Mouse (Mus musculus) embryonic fibroblast, embryonic 13.5 days (primary cell): ENCODE measurements around the gene Gm26661. TPM values are rescaled to one million over a fixed set of nuclear protein-coding genes. Genes with fewer than 3 reads are reported as not detected.

Experiments used
- H3K27ac ChIP-seq: 2 replicates; pipeline ENCODE4 v1.5.1; 2012; ENCODE audit warnings: low read length, control low read depth, inconsistent platforms; ENCODE audit not compliant: insufficient read depth
- H3K4me1 ChIP-seq: 2 replicates; pipeline ENCODE4 v1.6.1; 2011; ENCODE audit warnings: low read length; ENCODE audit not compliant: control insufficient read depth, insufficient read depth
- H3K4me3 ChIP-seq: 2 replicates; pipeline ENCODE4 v1.5.1; 2011; ENCODE audit warnings: mild to moderate bottlenecking, control low read depth, low read length; ENCODE audit not compliant: insufficient read depth
- CTCF ChIP-seq: IDR thresholded peaks from 2 replicates; pipeline ENCODE4 v1.5.1; 2011; ENCODE audit warnings: mild to moderate bottlenecking, control low read depth, low read length, moderate library complexity, borderline replicate concordance; ENCODE audit not compliant: insufficient read depth
- POLR2A ChIP-seq: IDR thresholded peaks from 2 replicates; pipeline ENCODE4 v1.6.1; 2011; ENCODE audit warnings: low read depth, mild to moderate bottlenecking, control low read depth, low read length, moderate library complexity
- polyA plus RNA-seq: library from polyadenylated mRNA; stranded (reverse); fragments of >200 nt; gene quantifications from 2 replicates; pipeline ENCODE4 v1.2.4, GENCODE M21; 2011; ENCODE audit warnings: low read depth; ENCODE audit not compliant: missing spikeins, insufficient read length

The Gm26661 gene
- polyA plus RNA-seq, 1 experiment = not detected

DNA sequence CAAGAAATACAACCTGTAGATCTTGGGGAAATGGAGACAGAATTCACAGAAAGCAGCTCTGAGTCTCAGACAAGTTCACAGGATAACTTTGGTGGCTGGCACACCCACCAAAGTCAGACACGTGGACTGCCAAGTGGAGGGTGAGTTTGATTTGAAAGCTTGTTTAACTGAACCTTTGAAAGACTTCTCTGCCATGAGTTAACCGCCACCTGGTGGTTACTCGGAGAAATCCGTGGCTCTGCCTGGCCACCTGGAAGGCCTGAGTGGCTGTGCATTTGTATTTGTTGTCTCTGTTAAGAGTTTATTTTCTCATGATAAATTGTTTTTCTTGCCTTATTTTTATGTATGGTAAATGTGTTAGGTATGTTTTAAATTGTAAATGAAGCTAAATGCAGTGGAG, 10.4 kb downstream of the Gm26661 start:
- no peaks in the 10 kb centered on the region for H3K4me1 ChIP-seq
- H3K27ac ChIP-seq = no peak overlapping the region
- no peak for TF ChIP-seq CTCF
- no peak for TF ChIP-seq POLR2A
- no peak overlapping the region for H3K4me3 ChIP-seq

DNA sequence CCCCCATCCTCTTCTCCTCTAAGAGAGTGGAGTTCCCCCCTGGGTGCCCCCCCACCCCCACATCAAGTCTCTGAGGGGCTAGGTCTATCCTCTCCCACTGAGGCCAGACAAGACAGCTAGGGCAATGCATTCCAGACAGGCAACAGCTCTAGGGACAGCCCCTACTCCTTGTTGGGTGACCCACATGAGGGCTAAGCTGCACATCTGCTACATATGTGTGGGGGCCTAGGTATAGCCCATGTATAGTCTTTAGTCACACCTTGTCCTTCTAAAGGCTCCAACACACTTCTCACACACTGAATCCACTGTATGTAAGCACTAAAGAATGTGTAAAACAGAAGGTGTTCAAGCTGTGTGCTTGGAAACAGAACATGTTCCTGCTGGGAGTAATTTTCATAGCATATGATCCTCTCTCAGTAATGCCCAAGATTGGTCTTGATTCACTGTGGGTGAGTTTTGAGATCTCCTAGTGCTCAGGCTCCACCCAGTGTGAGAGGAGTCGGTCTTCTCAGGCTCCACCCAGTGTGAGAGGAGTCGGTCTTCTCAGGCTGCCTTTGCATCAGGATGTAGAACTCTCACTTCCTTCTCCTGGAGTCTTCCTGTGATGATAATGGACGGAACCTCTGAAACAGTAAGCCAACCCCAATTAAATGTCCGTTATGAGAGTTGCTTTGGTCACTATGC, 12.6 kb downstream of the Gm26661 start:
- TF ChIP-seq CTCF (no peak), POLR2A (no peak)
- H3K4me1 ChIP-seq = 0 out of 2 replicates have a peak, but pooled peaks cover 2% of the 10 kb centered on the region
- H3K4me3 ChIP-seq = no peak overlapping the region
- H3K27ac ChIP-seq = no peak overlapping the region

DNA sequence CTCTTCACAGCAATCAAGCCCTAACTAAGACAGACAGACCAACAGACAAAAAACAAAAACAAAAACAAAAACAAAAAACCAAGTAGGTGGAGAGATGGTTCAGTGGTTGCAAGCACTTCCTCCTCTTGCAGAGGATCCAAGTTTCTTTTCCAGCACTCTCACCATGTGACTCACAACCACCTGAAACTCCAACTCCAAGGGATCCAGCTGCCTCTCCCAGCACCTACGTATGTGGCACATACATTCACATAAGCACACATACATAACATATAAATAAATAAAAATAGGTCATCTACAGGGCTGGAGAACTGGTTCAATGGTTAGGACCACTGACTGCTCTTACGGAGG, 13.1 kb downstream of the Gm26661 start:
- H3K4me1 ChIP-seq = peaks cover 4% of the 10 kb centered on the region; the same call in 1 of the 2 replicates
- H3K4me3 ChIP-seq = no peak overlapping the region
- H3K27ac ChIP-seq = no peak overlapping the region
- no peak for TF ChIP-seq POLR2A
- no peak for TF ChIP-seq CTCF

DNA sequence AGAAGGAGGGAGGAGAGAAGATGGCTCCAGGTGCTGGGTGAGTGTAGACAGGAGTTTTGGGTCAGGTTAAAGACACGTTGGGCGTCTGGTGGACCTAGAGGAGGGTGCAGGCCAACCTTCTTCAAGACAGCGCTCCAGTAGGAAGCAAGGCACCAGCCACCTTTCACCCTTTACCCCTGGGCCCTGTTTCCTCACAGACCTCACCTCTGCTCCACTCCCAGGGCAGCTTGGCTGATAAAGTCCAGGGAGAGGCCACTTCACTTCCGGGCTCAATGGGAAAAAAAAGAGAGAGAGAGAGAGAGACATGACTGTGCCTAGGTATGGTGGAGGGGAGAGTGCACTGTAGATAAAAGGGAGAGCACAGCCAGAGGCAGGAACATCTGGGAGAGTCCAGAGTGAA, 16.3 kb downstream of the Gm26661 start:
- Histone ChIP-seq H3K4me1 (peaks cover 4% of the 10 kb centered on the region; the same call in 1 of the 2 replicates), H3K4me3 (no peak overlapping the region), H3K27ac (peak overlapping the region; percentile 64)
- no peak for TF ChIP-seq CTCF
- no peak for TF ChIP-seq POLR2A

DNA sequence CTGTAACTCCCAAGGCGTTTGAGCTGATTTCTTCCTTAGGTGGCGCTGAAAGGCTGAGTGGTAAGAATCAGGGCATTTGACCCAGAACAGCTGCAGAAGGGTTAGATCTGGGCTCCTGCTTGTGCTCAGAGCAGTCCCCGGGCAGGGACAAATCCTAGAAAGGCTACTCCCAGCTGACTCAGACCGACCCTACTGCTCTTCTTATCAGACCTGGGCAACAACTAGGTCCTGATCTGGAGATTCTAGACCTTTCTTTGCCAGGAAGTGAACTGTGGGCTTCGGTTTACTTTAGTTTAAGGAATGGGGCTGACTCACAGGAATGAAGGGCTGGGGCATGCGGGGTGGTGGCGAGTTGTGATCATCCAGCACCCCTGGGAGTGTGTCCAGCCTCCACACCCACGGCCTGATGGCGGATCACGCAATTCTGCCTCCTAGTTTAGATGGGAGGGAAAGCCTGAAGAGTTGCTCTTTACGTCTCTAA, 17.2 kb downstream of the Gm26661 start:
- no peak for TF ChIP-seq POLR2A
- no peak for TF ChIP-seq CTCF
- Histone ChIP-seq H3K4me3 (no peak overlapping the region), H3K4me1 (peaks cover 4% of the 10 kb centered on the region; the same call in 1 of the 2 replicates), H3K27ac (peak overlapping the region; percentile 94)

DNA sequence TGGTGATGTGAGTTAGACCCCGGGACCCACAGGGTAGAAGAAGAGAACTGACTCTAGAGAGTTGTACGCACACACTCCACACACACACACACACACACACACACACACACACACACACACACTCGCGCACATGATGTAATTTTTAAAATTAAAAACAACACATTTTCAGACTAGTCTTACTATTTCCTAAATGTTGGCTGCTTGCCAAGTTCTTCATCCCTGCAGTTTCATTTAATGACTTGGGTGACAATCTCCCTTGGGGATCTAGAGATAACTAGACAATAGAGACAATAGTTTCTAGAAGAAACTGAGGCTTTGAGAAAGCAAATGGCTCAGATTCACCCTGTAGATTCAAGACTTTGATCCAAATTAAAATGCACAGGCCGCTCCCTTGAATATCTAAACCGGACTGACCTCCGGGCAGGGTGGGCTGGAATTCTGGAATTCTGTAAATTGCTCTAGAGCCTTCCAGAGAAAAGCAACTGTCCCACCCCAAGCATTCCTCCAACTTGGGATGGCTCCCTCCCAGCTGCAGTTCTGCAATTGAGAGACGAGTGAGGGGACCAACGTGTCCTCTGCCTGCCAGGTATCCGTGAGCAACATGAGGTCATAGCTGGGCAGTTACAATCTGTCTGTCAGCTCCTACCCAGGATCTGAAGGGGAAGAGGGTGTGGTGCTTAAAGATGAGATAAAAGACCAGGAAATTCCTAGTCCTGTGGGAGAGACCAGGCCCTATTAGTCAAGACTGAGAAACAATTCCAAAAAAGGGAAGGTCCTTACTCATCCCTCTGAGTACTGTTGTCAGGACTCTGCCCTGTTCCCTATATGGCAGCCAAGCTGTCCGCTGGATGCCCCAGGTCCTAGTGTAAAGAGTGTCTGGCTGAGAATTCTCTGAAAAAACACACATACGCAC, 17.9 kb downstream of the Gm26661 start:
- H3K27ac ChIP-seq = peak overlapping the region; percentile 94
- no peak for TF ChIP-seq CTCF
- TF ChIP-seq POLR2A = no peak
- H3K4me3 ChIP-seq = no peak overlapping the region
- H3K4me1 ChIP-seq = peaks cover 4% of the 10 kb centered on the region; the same call in 1 of the 2 replicates

DNA sequence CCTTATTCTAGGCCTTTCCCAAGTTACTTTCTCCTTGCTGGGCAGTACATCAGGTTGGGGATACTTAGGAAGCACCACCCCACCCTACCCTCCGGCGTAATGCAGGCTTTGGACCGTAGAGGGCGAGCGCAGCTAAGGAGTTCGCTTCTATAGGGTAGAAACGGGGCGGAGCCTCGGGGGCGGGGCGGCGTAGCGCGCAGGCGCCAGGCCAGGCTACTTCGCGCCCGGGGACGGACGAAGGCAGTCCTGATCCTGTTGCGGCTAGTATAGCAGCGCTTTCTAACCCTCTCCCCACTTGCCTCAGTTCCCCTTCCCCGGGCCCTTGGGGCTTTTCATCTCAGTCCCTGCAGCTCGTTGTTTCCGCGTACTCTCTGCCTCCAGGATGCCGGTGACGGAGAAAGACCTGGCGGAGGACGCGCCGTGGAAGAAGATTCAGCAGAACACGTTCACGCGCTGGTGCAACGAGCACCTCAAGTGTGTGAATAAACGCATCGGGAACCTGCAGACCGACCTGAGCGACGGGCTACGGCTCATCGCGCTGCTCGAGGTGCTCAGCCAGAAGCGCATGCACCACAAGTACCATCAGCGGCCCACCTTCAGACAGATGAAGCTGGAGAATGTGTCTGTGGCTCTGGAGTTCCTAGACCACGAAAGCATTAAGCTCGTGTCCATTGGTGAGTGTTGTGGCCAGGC, 26.5 kb downstream of the Gm26661 start, which contains the start of gene Flnb:
Gene Flnb, plus strand, starts transcription at position 188 of the 693 bp plus-strand sequence.
- H3K4me3 ChIP-seq = peak within 1 kb of the TSS; percentile 88
- H3K27ac ChIP-seq = peak within 1 kb of the TSS; percentile 88
- H3K4me1 ChIP-seq = 0 out of 2 replicates have a peak, but pooled peaks cover under 1% of the 10 kb centered on the region
- peak; percentile 98 for TF ChIP-seq POLR2A
- TF ChIP-seq CTCF = peak; percentile 96

DNA sequence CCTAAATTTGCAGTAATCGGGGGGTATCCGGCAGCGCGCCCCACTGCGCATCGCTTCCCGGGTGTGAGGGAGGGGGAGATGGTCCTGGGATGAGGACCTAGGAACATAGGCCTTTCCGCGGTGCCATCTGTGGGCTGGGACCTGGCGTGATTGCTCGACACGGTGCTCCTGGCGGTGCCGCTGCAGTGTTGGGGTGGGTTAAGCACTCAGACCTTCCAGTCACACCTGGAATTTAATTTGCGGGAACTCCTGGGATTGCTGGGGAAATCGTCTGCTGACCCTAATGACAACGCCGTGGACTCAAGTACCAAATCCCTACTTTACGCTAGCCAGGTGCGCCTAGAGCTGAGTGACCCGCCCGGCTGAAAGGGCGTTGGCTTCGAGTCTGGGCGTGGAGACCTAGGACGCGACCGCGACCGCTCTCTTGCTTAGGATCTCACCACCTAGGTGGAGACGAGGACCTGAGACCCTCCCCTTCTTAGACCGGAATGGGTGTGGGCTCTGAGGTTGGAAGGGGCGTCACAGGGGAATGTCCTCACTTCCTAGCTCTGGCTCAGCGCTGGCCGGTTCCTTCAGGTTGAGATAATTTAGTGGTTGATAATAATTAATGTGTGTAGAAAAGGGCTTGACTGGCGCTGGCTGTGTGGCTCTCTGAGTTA, 27.2 kb downstream of the Gm26661 start:
- TF ChIP-seq CTCF (no peak), POLR2A (no peak; the same call in 1 of the 2 replicates)
- H3K27ac ChIP-seq = peak overlapping the region; percentile 88
- 0 out of 2 replicates have a peak, but pooled peaks cover 3% of the 10 kb centered on the region for H3K4me1 ChIP-seq
- H3K4me3 ChIP-seq = peak overlapping the region; percentile 88

DNA sequence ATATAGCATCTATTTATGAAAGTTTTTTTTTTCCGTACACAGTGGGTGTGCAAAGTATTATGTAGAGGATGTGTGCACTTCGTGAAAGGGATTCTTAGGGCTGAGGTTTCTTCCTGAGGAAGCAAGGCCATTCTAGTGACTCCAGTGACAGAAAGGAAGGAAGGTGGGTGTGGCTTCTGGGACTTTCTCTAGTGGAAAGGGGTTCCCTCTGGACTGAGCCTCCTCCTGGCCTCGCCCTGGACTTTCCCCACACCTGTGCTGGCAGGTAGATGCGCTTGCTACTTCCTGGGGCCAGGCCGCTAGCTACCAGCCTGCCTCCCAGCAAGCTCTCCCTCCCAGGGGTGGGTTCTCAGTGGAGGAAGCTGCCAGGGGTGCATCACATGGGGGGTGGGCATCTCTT, 28.1 kb downstream of the Gm26661 start:
- peaks cover 5% of the 10 kb centered on the region for H3K4me1 ChIP-seq
- H3K27ac ChIP-seq = peak overlapping the region; percentile 88
- no peak for TF ChIP-seq POLR2A
- no peak for TF ChIP-seq CTCF
- H3K4me3 ChIP-seq = peak overlapping the region; percentile 88
